Mouse (Mus musculus) CD8-positive naive resting alpha-beta T cell, adult 2 months (primary cell): ENCODE data around the gene Nol12.

ENCODE experiments used
- DNase-seq, 2 experiments: peaks; one replicate each; pipeline ENCODE4 v3.0.0; 2022; ENCODE audit warnings: low read depth in 2 of 2, low spot score in 2 of 2

Gene Nol12

GRCm38 (mm10) chr15:78990970-78991525, 56.3 kb downstream of the Nol12 start:
- DNase-seq = no peak

- DNase-seq = no peak
Measured at GRCm38 (mm10) chr15:78992235-78992634, 57.5 kb downstream of the Nol12 start.

GRCm38 (mm10) chr15:78992925-78993324, 58.2 kb downstream of the Nol12 start:
- DNase-seq = no peak
